Comparison of ENCODE assay signal across 18 mouse cellular contexts in the genomic region with DNA sequence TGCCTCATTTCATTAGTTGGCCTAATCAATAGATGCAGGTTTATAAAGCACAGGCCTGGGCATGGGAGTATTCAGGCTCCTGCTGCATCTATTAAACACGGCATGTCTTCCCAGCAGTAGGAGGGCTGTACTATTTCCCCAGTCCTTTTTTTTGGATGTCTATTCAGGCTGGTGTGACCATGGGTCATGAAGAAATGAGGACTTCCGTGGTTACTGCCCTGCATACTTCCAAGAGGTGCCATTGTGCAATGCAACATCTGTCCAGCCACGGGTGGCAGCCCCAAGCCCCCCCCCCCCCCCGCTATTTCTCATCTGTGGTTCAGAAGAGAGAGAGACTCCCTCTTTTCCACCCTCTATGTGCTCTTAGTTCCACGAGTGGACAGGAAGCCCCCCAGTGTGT.
"Had no signal": no experiment of that assay in that cellular context is flagged by ENCODE, and none has a peak within 500 bp of the region (broad histone marks: within the 10 kb centered on the region; RNA-seq: fewer than 3 reads in every experiment).

No protein-coding gene starts in this region.

- ATAC-seq: hindbrain, embryonic 16.5 days; inflammation-experienced regulatory T-cells, adult 6 months; intestine, embryonic 15.5 days; intestine, postnatal 0 days had no signal

- DNase-seq: gastrocnemius, adult 2 months; gastrocnemius, postnatal 10 days; gastrocnemius, postnatal 25 days; heart, adult 11 months; heart, adult 2 months; heart, postnatal 10 days; heart, postnatal 4 days; kidney, adult 18-20 months; kidney, adult 8-10 months; kidney, postnatal 10 days; kidney, postnatal 25 days; kidney, postnatal 4 days; liver; liver, embryonic 13.5 days had no signal
